Mouse (Mus musculus): Measurements from ENCODE around the gene Map3k4.
A peak's percentile ranks its signal among the peaks of the same experiment; 100 is the strongest.
"Not testable (repeated sequence)": the region's sequence is repeated elsewhere in the genome, so short reads cannot be mapped to it uniquely, and the experiment has no call there.

Gene Map3k4

DNA sequence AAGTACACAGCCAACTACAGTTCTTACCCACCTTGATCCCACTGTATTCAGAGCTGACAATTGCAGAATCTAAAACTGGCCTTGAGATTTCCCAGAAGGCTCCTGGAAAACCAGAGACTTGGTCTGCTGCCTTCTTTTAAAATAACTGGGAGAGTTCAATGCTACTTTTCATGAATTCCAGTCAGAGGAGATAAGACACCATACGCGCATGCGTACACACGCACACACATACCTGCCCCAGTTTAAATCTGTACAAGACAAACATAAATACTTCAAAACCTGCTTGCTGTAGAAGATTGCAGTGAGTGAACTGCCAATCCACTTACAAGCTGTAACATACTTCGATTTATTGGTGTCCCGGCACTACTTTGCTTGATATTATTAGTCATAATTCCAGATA is 13.9 kb downstream of the Map3k4 start:
- DNase-seq, result no peak

DNA sequence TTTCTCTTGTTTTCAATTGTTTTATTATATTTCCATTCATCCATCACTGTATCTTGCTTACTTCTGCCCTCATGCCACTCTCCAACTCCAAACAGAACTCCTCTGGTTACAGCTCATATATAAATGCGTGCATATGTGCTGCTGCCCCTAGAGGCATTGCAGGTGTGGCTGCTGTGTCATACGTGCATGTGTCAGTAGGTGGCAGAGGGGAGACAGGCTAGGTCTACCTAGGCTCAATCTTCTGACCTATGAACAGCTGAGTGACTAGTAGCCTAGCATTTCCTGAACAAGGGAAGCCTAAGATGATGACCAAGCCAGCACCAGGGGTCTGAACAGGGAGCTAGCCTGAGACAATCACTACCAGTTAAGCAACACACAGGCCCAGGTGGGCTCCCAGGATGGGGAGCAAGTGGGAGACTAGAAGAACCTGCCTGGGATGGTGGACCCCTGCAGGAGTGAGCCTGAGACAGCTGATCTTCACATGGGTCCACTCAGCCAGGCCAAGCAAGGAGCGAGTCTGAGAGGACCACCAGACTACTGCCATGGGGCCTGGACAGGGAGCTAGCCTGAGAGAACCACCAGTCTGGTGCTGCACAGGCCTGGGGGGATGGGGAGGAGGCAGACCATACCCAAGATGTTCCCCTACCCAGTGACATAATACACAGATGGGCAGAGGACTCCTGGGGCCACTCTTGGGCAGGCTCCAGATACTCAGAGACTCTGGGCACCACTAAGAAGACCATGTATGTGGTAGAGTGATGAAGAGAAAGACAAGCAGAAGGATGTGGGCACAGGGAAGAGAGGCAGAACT is 17.5 kb downstream of the Map3k4 start:
- DNase-seq, result peak; percentile 71 to 80

DNA sequence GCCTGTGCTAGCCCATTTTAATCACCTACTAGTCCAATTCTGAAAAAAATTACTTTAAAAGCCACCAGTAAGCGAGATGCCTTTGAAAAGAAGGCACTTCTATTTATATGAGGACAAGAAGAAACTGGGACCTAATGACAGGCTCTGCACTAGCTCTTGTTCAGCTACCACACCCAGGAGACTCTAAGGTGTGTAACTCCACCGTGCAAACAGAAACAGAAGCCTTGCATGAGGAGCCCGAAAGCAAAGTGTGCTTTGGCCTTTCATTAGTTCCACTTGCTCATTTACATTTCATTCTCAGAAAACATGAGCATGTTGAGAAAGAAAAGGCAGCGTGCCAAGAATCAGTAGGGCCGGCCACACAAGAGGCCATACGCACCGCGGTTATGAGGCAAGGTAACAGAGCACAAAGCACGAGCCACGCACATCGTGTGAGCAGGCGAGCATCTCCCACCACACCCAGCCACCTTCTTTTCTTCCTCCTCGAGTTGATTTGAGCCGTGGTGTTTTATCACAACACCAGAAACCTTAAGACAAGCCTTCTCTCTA is 18.4 kb downstream of the Map3k4 start:
- DNase-seq, result no peak

DNA sequence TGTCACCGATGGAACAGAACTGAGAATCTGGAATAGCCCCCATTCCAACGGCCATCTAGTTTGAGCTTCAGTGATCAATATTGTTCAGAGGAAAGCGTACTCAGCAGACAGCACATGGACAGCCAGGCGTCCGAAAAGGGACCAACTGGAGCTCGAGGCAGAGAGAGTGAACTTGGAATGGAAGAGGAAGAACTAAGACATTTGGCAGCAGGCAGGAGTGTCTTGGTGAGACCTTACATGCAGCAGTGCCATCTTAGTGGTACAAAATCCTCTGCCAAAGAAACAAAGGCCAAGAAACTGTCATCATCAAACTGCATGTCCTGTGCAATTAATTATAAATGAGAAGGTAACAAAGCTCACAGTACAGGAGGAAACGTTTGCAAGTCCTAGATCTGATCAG is 19.2 kb downstream of the Map3k4 start:
- DNase-seq, result no peak

DNA sequence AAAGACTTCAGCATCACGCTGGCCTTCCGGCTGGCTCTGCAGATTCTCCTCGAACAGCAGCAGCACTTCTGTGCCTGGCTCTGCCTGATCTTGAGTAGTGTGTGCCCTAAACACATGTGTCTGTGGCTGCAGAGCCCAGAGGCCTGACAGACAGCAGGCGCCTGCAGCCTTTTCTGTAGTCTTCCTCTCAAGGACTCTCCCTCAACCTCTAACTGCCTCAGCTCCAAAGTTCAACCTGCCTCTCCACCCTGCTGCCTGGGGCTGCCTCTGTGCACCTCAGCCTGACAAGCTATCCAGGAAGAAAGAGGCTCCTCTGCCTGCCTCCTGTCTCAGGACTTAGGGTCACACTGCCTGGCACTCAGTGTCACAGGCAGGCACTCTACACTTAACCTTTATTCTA is 20.6 kb downstream of the Map3k4 start:
- DNase-seq, result peak in 1 of 2 experiments; percentile 30

DNA sequence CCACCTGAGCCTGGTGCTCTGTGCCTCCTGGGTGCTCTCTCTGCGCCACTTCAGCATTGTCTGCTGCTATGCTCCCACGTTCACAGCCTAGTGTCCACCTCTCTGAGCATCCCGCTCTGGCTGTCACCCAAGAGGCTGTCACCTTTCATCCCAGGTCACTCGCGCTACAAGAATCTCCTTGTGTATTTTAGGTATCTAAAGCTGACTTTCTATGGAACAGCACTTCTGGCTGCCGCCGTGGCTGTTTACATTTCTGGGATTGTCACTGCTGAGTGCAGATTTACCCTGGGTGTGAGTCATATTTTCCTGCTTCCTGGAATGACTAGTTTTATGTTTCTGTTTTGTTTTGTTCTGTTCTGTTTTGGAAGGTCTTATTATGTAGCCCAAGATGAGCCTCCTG is 21.3 kb downstream of the Map3k4 start:
- peak in 1 of 2 experiments; percentile 21 for DNase-seq

DNA sequence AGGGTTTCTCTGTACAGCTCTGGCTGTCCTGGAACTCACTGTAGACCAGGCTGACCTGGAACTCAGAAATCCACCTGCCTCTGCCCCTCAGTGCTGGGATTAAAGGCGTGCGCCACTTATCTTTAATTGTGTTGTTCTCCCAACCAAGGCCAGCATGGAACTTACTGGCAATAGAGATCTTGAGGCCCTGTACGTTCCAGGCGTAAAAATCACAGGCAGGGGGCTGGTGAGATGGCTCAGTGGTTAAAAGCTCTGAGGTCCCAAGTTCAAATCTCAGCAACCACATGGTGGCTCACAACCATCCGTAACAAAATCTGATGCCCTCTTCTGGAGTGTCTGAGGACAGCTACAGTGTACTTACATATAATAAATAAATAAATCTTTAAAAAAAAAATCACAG is 22.7 kb downstream of the Map3k4 start:
- DNase-seq, result not testable (repeated sequence)

DNA sequence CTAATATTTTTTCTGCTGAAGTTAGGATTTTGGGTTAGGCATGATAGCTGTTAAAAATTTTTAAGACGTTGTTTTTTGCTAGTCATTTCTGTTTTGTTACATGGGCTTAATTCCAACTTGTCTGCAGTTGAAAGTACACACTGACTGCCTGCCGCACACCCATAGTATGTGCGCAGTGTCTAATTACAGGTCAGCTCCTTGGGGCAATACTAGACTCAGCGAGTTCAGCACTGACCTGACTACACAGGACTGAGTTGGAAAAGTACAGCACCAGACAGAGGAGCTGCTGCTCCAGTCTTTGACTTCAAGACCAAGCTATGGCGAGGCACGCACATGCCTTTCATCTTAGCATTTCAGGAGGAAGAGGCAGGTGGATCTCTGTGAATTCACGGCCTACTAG is 24.2 kb downstream of the Map3k4 start:
- no peak for DNase-seq

DNA sequence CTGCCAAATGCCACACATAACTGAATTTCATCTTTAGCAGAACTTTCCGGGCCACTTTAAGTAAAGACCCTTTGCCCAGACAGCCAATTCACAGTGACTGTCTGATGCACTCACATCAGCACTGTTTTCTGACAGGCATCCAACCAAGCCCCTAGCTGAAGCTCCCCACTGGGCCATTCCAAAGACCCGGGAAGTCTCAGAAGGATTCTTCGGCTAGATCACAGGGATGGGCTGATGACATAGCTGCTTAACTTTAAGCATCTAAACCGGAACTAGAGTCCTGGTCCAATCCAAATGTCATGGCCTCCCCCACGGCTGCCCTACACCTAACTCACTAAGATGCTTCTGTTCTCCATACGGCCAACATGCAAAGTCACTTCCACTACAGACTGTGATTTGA is 25.0 kb downstream of the Map3k4 start:
- peak; percentile 22 to 47 for DNase-seq

DNA sequence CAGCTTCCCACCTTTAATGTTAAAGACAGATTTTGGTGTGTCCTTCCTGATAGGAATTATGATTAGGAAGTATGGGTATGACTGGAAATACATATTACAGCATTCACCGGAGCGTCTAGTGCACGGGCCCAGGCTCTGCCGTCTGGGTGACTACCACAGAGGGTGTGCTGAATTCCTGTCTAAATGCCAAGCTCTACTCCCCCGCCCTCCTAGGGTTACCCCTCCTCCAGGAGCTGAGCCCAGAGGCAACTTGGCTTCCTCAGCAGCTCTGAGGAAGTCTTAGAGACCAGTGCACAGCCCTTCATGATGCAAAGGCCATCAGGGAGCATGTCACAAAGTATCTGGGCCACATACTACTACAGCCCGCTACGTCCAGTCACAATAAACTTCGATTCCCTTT is 25.7 kb downstream of the Map3k4 start:
- DNase-seq, result peak; percentile 24 to 53

DNA sequence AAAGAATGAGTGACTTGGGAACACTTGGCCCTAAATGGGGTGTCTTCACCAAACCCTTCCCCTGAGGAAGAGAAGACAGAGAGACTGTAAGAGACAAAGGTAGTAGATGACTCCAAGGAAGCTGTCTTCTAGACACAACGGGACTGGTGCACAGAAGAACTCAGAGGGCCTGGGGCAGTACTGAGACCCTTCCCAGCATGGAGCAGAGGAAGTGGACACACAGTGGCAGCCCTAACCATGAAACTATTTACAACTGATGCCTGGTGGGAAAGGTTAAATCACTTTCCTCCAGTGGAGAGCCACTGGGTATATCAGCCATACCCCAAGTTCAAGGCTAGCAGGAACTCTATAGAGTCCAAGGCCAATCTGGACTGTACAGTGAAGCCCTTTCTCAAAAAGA is 26.2 kb downstream of the Map3k4 start:
- no peak for DNase-seq

DNA sequence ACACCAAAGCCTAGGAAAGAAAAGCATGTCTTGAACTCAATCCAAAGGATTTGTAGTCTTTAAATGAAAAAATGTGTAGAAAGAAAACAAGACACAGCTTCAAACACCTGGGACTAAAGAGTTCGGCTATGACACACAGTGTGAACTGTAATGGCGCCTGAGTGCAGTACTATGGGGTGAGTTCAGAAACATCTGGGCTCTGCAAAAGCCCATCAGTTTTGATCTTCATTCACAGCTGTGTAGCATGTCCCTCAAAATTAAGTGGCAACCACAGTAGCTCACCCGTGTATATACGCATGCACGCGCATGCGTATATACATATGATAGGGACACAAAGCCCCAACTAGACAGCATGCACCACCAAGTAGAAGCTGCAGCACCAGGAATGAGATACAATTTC is 27.4 kb downstream of the Map3k4 start:
- no peak for DNase-seq

DNA sequence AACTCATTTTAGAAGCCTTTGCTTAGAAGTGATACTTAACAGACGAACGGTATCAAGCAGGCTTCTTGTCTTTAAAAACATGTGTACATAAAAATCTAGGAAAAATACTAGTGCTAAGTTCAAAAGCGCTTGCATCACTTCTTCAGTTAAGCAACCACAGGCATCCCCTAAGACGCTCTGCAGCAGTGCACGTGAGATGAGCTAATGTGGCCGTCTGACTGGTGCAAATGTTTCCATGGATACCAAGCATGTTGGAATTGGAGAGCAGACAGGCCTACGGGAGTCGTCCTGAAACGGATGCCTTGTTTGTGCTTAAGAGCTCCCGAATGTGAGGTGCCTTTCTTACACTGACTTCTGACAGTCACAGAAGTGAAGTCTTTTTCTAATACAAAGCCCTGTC is 27.9 kb downstream of the Map3k4 start:
- DNase-seq, result peak in 1 of 2 experiments; percentile 36

DNA sequence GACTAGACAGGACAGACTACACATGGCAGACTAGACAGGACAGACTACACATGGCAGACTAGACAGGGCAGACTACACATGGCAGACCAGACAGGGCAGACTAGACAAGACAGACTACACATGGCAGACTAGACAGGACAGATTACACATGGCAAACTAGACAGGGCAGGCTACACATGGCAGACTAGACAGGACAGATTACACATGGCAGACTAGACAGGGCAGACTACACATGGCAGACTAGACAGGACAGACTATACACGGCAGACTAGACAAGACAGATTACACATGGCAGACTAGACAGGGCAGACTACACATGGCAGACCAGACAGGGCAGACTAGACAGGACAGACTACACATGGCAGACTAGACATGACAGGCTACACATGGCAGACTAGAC is 28.8 kb downstream of the Map3k4 start:
- DNase-seq, result not testable (repeated sequence)

DNA sequence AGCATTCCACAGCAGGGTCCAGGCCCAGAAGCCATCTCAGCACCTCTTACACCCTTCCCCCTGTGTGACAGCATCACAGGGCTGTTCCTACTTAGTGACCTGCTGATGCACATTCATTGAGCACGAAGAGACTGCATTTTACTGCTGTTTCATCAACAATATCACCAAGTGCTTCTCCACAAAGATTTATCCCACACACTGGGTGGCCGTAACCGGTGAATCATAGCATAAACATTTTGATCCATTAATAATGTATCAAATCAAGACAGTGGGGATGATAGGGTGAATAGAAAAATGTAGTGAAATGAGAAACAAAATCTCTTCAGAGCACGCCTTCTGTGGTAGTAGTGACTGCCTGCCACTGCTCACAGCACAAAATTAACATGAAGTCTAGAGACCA is 29.7 kb downstream of the Map3k4 start:
- no peak for DNase-seq

DNA sequence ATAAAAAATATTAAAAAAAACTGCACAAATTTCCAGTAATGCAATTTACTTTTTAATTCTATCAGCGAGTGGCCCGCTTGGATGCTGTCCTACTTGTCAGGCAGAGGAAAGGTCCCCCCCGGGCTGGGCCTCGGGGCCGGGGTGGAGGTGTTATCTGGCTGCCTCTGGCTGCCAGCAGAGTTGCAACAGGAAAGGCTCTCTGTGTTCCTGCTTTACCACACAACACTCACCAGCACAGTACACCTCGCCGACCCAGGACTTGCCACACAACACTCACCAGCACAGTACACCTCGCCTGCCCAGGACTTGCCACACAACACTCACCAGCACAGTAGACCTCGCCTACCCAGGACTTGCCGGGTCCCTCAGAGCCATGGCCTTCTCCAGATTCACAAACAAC is 38.8 kb downstream of the Map3k4 start:
- no peak for DNase-seq

DNA sequence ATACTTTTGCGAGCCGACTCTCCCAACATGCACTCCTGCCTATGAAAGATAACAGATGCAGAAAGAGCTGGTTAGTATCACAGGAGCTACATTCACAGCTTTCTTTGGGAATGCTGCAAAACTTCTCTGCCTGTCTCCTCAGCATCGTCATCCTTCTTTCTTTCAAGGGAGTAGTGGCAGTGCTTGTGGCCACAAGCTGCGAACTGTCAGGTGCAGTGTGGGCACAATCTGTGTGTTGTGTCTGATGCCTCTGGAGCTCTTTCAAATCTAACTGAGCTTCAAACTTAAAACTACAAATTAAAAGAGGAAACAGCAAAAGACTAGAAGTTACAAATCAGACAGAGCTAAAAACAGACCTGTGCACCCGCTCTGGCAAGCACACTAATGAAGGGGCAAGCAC is 40.5 kb downstream of the Map3k4 start:
- DNase-seq, result no peak

DNA sequence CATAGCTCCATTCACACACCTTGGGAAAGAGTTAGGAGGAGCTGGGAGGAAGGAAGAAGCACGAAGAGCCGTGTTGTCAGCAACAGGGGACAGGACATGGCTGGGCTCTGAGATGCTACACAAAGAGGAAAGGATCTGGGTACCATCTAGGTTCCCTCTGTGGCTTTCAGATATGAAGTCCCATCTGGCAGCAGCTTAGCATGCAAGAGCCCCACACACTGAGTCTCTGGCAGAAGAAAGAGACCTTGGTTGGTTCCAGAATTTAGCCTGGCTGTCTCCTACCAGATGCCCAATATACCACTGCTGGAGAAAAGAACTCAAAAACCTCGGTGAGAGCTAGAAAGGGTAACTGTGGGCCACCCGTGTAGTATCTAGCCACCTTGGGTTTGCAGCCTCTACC is 41.3 kb downstream of the Map3k4 start:
- no peak for DNase-seq

DNA sequence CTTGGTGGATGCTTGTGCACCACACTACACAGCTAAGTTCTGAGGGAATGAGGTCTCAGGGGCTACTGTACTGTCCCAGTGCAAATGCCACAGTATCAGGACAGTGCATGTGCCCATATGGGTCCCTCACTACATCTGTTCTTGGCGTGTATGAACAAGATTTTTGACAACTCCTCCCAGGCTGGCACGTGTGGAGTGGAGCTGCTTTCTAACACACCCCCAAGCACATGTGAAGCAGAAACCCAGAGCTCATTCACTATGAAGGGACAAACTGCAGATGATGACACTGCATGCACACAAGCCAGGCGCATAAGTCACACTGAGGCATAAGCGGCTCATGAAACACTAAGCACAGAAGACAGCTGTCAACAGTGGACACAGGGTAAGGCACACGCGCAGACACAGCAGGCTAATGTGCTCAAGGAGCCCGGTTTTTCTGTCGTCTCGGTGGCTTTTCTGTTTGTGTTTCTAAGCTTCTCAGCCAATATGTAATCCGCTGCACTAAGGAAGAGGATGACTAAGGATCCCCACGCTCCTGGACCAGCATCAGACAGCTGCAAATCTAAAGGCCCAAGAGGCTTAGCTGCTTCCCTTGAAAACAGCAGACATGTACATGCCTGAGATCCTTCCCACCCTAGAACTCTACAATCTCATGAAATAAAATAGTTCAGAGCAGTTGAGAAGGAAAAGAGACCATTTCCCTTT is 41.9 kb downstream of the Map3k4 start:
- DNase-seq, result no peak

DNA sequence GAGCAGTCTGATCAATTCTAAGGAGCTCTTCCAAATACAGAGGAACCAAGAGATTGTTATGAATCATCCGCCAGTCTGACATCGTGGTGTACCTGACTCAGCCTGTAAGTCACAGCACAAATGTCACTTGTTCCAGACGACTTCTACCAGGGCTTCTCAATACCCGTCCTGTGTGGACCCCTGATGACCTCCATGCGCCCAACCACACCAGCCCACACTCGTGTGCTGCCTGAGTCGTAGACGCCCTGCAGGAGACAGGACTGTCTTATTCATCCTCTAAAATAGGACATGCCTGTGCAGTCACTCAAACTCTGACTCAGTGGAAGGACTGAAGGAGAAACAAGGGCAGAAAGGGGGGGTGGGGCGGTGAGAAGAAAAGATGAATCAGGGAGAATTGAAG is 42.8 kb downstream of the Map3k4 start:
- DNase-seq, result no peak

DNA sequence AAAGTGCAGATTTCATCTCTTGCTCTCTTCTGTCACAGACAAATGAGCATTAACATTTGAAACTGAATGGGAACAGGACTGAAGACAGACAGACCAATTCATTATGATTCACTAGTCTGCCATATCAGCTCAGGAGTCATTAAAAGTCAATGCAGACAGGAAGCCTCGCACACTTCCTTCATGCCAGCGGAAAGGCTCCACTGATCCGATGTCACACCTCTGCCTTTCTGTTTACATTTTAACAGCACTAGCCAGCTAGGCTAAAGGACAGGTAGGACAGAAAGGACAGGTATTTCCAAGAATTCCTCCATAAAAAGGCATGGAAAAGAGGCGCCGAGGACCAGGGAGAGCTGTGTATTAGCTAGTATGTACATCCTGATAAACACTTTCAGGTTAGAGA is 45.6 kb downstream of the Map3k4 start:
- DNase-seq, result no peak

DNA sequence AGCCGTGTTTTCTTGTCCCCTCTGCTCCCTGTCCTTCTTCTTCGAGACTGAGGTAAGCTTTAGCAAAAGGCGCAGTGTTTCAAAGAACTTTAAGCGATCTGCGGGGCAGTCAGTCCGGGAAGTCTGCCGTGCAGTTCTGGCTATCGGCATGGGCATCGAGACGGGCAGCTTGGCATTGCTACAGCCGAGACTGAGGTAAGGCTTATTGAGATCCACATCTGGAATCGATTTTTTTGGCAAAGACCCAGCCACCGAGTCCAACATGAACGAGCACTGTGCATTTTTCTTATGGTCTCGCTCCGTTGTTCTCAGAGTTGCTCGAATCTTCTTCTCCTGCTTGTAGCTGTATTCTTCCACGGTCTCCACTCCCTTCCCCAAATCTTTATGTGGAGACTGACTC is 46.8 kb downstream of the Map3k4 start:
- no peak for DNase-seq

DNA sequence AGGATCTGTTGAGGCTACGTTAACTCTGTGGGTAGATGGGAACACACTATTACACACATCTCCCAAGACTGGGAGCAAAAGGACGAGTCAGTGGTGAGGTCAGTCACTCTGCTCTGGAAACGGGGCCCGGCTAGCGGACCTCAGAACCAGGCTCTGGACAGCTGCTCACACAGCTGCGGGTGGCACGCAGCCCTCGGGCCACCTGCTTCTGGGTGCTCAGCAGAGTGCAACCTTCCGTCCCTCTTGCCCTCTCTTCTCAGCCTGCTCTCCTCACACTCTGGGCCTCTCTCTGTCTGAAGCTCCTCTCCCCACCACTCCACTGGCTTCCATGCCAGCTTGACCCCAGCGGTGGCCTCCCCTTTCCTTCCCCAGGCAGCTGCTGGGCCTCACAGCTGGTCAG is 50.1 kb downstream of the Map3k4 start:
- DNase-seq, result peak; percentile 33 to 43

DNA sequence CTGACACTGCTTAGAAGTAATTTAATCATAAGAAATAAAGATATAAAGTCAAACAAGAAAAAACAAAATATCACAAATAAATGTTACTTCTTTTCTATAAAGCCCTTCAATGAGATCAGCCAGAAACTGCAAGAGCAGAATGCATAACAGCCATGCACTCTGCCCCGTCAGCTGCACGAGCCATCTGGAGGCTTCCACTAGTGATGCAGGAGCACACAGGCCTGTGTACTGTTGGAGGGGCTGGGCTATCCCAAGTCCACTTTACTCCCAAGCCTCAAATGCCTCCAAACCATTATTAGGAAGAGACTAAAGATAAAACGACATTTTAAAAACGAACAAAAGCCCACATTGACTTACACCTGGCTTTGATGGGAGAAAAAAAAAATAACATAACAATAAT is 50.5 kb downstream of the Map3k4 start:
- DNase-seq, result no peak
